Mouse (Mus musculus) forebrain, embryonic 10.5 days (tissue): ENCODE measurements around the gene Txn2. TPM values are rescaled to one million over a fixed set of nuclear protein-coding genes. Genes with fewer than 3 reads are reported as not detected.

Experiments
- DNase-seq: peaks from one replicate; pipeline ENCODE4 v3.0.0-alpha.2; 2017; ENCODE audit warnings: low spot score; ENCODE audit errors: extremely low spot score
- H3K27ac ChIP-seq: fragments of 300-500 bp; sonication (generic); 2 replicates; pipeline ENCODE4 v1.5.1; 2016; ENCODE audit warnings: mild to moderate bottlenecking
- H3K27me3 ChIP-seq: fragments of 300-500 bp; sonication (generic); 2 replicates; pipeline ENCODE4 v1.6.1; 2016; ENCODE audit warnings: mild to moderate bottlenecking; ENCODE audit not compliant: poor library complexity, severe bottlenecking
- H3K36me3 ChIP-seq: fragments of 300-500 bp; sonication (generic); replicated peaks from 2 replicates; pipeline ENCODE4 v1.6.1; 2016; ENCODE audit warnings: mild to moderate bottlenecking, moderate library complexity
- H3K4me1 ChIP-seq: fragments of 300-500 bp; sonication (generic); 2 replicates; pipeline ENCODE4 v1.6.1; 2016
- H3K4me3 ChIP-seq: fragments of 300-500 bp; sonication (generic); 2 replicates; pipeline ENCODE4 v1.5.1; 2016; ENCODE audit warnings: mild to moderate bottlenecking, moderate library complexity
- H3K9me3 ChIP-seq: fragments of 300-500 bp; sonication (generic); 2 replicates; pipeline ENCODE4 v1.6.1; 2016; ENCODE audit warnings: mild to moderate bottlenecking, moderate library complexity
- WGBS: fragments of 180-500 bp; shearing (Covaris S2); methylation state at CpG from one replicate; pipeline ENCODE4 v1.1.7; 2016; 5-methylcytosine and 5-hydroxymethylcytosine counted together
- polyA plus RNA-seq: library from polyadenylated mRNA; unstranded; fragments of >200 nt; fragmentation: Nextera tagmentation; extraction: Ambion mirVana; gene quantifications from 2 replicates; pipeline ENCODE4 v1.2.1, GENCODE M21; 2016

Txn2 gene
- polyA plus RNA-seq, 1 experiment from 2014 or later: 291 TPM

- Histone ChIP-seq H3K4me1 (peaks cover 27% of the 10 kb centered on the region), H3K9me3 (no peaks in the 10 kb centered on the region), H3K4me3 (no peak overlapping the region), H3K27me3 (no peaks in the 10 kb centered on the region), H3K27ac (no peak overlapping the region), H3K36me3 (peaks cover 62% of the 10 kb centered on the region)
- 98% methylated on average over 4 of the region's 4 CpGs for WGBS
- DNase-seq: no peak
Observed at GRCm38 (mm10) chr15:77915287-77915686, 13.5 kb downstream of the Txn2 start.

- peaks cover 55% of the 10 kb centered on the region for H3K36me3 ChIP-seq
- no peak overlapping the region for H3K27ac ChIP-seq
- DNase-seq: no peak
- 90% methylated on average over 3 of the region's 3 CpGs for WGBS
- H3K4me3 ChIP-seq: no peak overlapping the region
- H3K27me3 ChIP-seq: no peaks in the 10 kb centered on the region
- no peaks in the 10 kb centered on the region for H3K9me3 ChIP-seq
- H3K4me1 ChIP-seq: peaks cover 27% of the 10 kb centered on the region
Observed at GRCm38 (mm10) chr15:77914507-77914906, 14.3 kb downstream of the Txn2 start.

DNA sequence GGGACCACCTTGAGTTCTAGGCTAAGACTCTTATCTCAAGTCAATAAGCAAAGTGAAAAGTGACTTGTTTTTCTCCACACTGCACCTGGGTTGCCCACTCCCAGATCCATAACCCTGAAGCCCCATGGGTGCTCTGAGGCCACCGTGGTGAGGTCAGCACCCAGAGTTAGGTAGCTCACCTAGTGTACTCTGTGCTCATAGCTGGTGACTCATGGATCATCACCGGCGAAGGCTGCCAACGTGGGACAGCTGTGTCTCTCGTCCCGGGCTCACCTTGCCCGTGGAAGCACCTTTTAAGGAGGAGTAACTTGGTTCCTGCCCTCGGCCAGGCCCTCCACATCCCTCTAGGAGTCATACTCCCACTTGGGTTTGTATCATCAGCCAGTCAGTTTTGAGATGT lies 15.8 kb downstream of the Txn2 start:
- H3K27me3 ChIP-seq: no peaks in the 10 kb centered on the region
- 87% methylated on average over 8 of the region's 8 CpGs for WGBS
- H3K36me3 ChIP-seq: peaks cover 40% of the 10 kb centered on the region
- no peak for DNase-seq
- no peaks in the 10 kb centered on the region for H3K9me3 ChIP-seq
- H3K4me1 ChIP-seq: peaks cover 34% of the 10 kb centered on the region
- H3K4me3 ChIP-seq: no peak overlapping the region
- peak overlapping the region; percentile 58; the same call in 1 of the 2 replicates for H3K27ac ChIP-seq

GRCm38 (mm10) chr15:77912585-77912984 lies 16.2 kb downstream of the Txn2 start:
- Histone ChIP-seq H3K27me3 (no peaks in the 10 kb centered on the region; the same call in 1 of the 2 replicates), H3K4me1 (peaks cover 39% of the 10 kb centered on the region), H3K27ac (peak overlapping the region; percentile 58), H3K9me3 (no peaks in the 10 kb centered on the region), H3K4me3 (no peak overlapping the region), H3K36me3 (peaks cover 35% of the 10 kb centered on the region)
- no peak for DNase-seq
- WGBS: 70% methylated on average over 7 of the region's 7 CpGs

DNA sequence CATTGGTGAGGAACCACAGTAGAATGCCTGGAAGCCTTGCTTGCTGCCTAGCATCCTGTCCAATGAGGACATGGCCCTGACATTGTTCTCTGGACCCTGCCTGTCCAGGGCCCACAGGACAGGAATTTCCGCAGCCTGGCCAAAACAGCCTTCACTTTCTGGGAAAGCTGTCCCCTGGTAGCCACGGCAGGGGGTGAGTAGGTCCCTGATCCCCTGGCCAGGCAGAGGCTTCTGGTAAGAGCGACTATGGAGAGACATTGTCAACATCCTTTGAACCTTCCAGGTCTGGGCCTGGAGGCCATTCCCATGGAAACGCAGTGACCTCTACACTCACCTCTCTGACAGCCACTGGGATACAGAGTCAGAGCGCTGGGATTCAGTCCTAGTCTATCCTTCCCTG lies 16.8 kb downstream of the Txn2 start:
- 48% methylated on average over 5 of the region's 5 CpGs for WGBS
- peaks cover 44% of the 10 kb centered on the region for H3K4me1 ChIP-seq
- peaks cover 5% of the 10 kb centered on the region for H3K27me3 ChIP-seq
- H3K4me3 ChIP-seq: no peak overlapping the region
- peaks cover 33% of the 10 kb centered on the region for H3K36me3 ChIP-seq
- H3K27ac ChIP-seq: peak overlapping the region; percentile 58
- H3K9me3 ChIP-seq: no peaks in the 10 kb centered on the region
- no peak for DNase-seq

DNA sequence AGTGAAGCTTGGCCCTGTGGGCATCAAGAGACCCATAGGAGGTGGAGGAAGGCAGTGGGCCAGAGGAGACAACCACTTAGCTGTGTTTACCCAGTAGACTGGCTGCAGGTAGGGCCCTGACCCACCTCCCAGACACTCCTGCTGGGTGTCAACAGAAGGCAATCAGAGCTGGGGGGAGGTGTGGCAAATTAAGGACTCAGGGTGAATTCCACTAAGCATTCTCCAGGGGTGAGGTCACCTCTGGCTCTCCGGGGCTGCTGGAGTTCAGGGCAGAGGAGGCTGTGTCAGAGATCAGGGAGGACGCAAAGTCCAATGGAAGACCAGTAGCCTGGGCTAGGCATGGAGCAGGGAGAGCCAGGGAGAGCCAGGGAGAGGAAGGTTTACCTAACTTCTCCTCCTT lies 17.7 kb downstream of the Txn2 start:
- H3K4me1 ChIP-seq: peaks cover 54% of the 10 kb centered on the region
- no peaks in the 10 kb centered on the region for H3K9me3 ChIP-seq
- 23% methylated on average over 2 of the region's 2 CpGs for WGBS
- no peak for DNase-seq
- peaks cover 24% of the 10 kb centered on the region for H3K36me3 ChIP-seq
- H3K27me3 ChIP-seq: peaks cover 14% of the 10 kb centered on the region
- 0 out of 2 replicates have a peak overlapping the region, but pooled peaks have one; percentile 35 for H3K27ac ChIP-seq
- no peak overlapping the region for H3K4me3 ChIP-seq

GRCm38 (mm10) chr15:77907646-77908518 lies 20.9 kb downstream of the Txn2 start:
- no peaks in the 10 kb centered on the region for H3K9me3 ChIP-seq
- H3K27me3 ChIP-seq: peaks cover 36% of the 10 kb centered on the region
- H3K4me3 ChIP-seq: no peak overlapping the region
- peaks cover 76% of the 10 kb centered on the region for H3K4me1 ChIP-seq
- no peak for DNase-seq
- no peaks in the 10 kb centered on the region for H3K36me3 ChIP-seq
- WGBS: 54% methylated on average over 9 of the region's 9 CpGs
- H3K27ac ChIP-seq: no peak overlapping the region

DNA sequence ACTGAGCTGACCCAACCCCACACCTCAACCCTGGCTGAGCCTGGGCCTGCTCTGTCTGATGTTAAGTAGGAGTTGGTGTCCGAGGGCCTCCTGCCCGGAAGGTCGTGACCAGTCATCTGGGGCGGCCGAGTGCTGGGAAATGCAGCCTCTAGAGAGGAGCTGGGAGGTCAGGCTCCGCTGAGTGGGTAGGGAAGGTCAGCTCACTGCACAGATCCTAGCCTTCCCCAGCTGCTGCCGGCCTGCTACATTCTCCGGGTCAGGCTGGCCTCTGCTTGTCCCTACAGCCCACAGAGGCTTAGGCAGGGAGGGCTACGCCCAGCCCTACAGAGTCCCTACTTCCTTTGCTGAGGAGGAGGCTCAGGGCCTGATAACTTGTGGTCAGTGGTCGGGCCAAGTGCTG lies 22.3 kb downstream of the Txn2 start:
- H3K4me1 ChIP-seq: peaks cover 62% of the 10 kb centered on the region
- WGBS: 59% methylated on average over 10 of the region's 10 CpGs
- H3K36me3 ChIP-seq: no peaks in the 10 kb centered on the region
- no peaks in the 10 kb centered on the region for H3K9me3 ChIP-seq
- no peak overlapping the region for H3K4me3 ChIP-seq
- H3K27me3 ChIP-seq: peaks cover 36% of the 10 kb centered on the region
- DNase-seq: no peak
- peak overlapping the region; percentile 48 for H3K27ac ChIP-seq

DNA sequence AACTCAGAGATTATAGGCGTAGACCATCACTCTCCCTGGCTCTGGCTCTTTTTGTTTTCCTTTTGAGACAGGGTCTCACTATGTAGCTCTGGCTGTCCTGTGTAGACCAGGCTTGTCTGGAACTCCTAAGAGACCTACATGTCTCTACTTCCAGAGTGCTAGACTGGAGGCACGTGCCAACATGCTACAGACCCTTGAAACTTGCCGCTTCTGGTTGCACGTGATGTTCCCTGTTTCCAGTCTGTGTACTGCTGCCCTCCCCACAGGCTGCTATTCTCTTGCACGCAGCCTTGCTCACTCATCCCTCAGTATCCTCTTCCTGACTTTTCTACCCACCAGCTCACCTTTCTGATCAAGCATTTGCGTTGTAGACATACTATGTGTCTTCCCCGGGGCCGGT lies 22.7 kb downstream of the Txn2 start:
- Histone ChIP-seq H3K4me3 (no peak overlapping the region), H3K27me3 (peaks cover 36% of the 10 kb centered on the region), H3K27ac (peak overlapping the region; percentile 48; the same call in 1 of the 2 replicates), H3K36me3 (no peaks in the 10 kb centered on the region), H3K4me1 (peaks cover 58% of the 10 kb centered on the region), H3K9me3 (no peaks in the 10 kb centered on the region)
- DNase-seq: no peak
- 77% methylated on average over 8 of the region's 8 CpGs for WGBS

GRCm38 (mm10) chr15:77905275-77905970 lies 23.4 kb downstream of the Txn2 start:
- peak; percentile 68 for DNase-seq

DNA sequence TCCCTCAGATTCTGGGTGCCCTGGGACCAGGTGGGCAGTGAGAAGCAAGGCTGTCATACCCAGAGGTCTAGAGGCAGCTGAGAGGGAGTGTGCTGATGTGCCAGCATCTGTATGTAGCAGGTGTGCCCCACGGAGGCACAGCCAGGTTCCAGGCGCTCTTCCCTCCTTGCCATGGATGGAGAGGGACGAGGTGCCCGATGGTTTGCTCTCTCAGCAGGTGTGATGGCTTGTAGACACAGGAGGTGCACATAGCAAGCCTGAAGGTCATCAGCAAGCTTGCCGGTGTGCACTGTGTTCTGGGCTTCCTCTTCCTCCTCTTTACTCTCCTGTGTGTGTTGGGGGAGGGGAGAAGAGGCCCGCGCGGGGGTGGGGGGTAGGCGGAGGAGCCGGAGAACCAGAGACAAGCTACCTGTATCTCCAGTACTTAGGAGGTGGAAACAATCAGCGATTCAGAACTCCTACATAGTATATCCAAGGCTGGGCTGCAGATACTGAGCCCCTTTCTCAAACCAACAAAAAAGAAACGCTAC lies 24.4 kb downstream of the Txn2 start:
- no peaks in the 10 kb centered on the region for H3K9me3 ChIP-seq
- 22% methylated on average over 12 of the region's 12 CpGs for WGBS
- H3K27me3 ChIP-seq: peaks cover 36% of the 10 kb centered on the region
- no peaks in the 10 kb centered on the region for H3K36me3 ChIP-seq
- H3K27ac ChIP-seq: peak overlapping the region; percentile 8; the same call in 1 of the 2 replicates
- H3K4me3 ChIP-seq: no peak overlapping the region
- peaks cover 52% of the 10 kb centered on the region for H3K4me1 ChIP-seq
- DNase-seq: no peak

More at GRCm38 (mm10) chr15:77905275-77905970, 23.4 kb downstream of the Txn2 start:
- 3% methylated on average over 26 of the region's 26 CpGs for WGBS
- Histone ChIP-seq H3K4me1 (peaks cover 52% of the 10 kb centered on the region), H3K27me3 (peaks cover 36% of the 10 kb centered on the region), H3K36me3 (no peaks in the 10 kb centered on the region), H3K27ac (peak overlapping the region; percentile 75), H3K4me3 (peak overlapping the region; percentile 48), H3K9me3 (no peaks in the 10 kb centered on the region)

DNA sequence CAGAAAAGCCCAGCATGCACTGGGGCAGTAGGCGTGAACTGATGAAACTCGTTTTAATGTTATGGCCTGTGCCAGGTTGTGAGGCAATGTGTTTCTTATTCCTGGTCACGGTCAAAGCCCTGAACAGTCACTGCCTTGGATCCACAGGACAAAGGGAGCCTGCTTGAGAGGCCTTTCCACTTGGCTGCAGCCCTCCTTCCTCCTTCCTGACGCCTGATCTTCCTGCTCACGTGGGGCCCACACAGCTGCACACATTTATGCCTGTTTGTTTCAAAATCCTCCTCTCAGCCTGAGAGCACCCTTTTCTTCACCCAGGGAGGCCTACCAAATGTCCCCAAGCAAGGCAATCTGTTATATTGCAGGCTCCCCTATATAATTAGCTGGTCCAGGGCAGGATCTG lies 25.6 kb downstream of the Txn2 start:
- Histone ChIP-seq H3K36me3 (no peaks in the 10 kb centered on the region), H3K27ac (0 out of 2 replicates have a peak overlapping the region, but pooled peaks have one; percentile 35), H3K4me1 (peaks cover 46% of the 10 kb centered on the region), H3K27me3 (peaks cover 36% of the 10 kb centered on the region), H3K9me3 (no peaks in the 10 kb centered on the region), H3K4me3 (no peak overlapping the region)
- 71% methylated on average over 5 of the region's 5 CpGs for WGBS
- DNase-seq: no peak
